Mouse (Mus musculus) stomach, postnatal 0 days (tissue): ENCODE measurements around the gene Nhs.

Experiments used
- CTCF ChIP-seq: IDR thresholded peaks from 2 replicates; pipeline ENCODE4 v1.5.1; 2016; ENCODE audit warnings: antibody characterized with exemption, low read depth, mild to moderate bottlenecking, moderate library complexity
- EP300 ChIP-seq: optimal IDR thresholded peaks from 2 replicates; pipeline ENCODE3; 2016; ENCODE audit warnings: antibody characterized with exemption

GRCm38 (mm10) chrX:161962855-161963254, 196.7 kb downstream of the Nhs start:
- TF ChIP-seq CTCF (no peak), EP300 (no peak)
